Mouse (Mus musculus) left cerebral cortex, adult 18-20 months (tissue): Measurements from ENCODE around the gene Aldh3b2. TPM values are rescaled to one million over a fixed set of nuclear protein-coding genes. Genes with fewer than 3 reads are reported as not detected.
A peak's percentile ranks its signal among the peaks of the same experiment; 100 is the strongest.
"Not testable (repeated sequence)": the region's sequence is repeated elsewhere in the genome, so short reads cannot be mapped to it uniquely, and the experiment has no call there.

ENCODE experiments used
- DNase-seq, 2 experiments: peaks; one replicate each; pipeline ENCODE4 v3.0.0; 2021 to 2022; ENCODE audit warnings: low spot score in 2 of 2, mixed read lengths in 1 of 2
- total RNA-seq, 2 experiments: library from RNA; stranded (reverse); gene quantifications; 2 replicates each; pipeline ENCODE4 v1.2.3; 2021

Gene Aldh3b2
- total RNA-seq, 2 experiments from 2014 or later, result 1.1 to 1.3 TPM

DNA sequence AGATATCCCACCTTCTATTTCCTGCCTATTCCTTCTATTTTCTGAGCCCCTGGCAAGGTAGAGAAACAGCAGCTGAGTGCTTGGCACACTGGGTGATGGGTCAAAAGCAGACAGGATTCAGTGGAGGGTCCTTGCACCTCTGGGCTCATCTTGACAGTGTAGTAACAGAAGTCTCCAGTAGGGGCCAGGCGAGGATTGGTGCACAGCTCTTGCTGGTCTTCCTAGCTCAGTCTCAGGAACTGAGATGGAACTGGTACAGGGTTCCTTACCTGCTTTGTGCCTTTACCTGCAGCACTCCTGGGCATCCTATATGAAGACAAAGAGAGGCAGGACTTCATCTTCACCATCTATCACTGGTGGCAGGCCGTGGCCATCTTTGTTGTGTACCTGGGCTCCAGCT is 25.4 kb upstream of the Aldh3b2 start:
- DNase-seq, result peak; percentile 70 to 81

- DNase-seq, result no peak
Observed at GRCm38 (mm10) chr19:3947813-3948212, 24.3 kb upstream of the Aldh3b2 start.

- no peak for DNase-seq
Observed at GRCm38 (mm10) chr19:3948546-3948945, 23.6 kb upstream of the Aldh3b2 start.

GRCm38 (mm10) chr19:3950331-3950730 is 21.8 kb upstream of the Aldh3b2 start:
- no peak for DNase-seq

DNA sequence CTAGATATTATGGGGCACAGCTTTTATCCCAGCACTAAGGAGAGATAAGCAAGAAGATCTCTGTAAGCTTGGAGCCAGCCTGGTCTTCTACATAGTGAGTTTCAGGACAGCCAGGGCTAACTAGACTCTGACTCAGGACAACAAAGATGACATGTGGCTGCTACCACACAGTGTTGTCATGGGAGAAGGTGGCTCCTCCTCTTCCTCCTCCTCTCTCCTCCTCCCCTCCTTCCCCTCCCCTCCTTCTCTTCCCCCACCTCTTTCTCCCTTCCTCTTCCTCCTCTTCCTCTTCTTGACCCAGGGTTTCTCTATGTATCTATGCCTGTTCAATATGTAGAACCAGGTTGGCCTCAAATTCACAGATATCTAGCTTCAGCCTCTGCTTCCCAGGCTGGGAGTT is 20.7 kb upstream of the Aldh3b2 start:
- no peak for DNase-seq

DNA sequence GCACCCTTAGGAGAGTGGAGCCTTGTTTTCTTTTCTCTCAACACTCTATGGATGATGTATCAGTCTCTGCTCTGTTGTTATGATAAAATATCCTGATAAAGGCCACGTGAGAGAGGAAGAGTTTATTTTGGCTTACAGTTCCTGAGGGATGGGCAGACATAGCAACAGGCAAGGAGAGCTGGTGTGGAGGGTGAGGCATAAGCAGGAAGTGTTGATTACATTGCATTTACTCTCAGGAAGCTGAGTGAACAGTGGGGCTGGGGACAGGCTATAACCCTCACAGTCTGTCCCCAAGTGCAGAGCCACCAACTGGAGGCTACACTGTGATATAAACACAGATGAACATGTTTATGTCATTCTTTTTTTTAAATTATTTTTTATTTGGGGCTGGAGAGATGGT is 20.0 kb upstream of the Aldh3b2 start:
- no peak for DNase-seq

DNA sequence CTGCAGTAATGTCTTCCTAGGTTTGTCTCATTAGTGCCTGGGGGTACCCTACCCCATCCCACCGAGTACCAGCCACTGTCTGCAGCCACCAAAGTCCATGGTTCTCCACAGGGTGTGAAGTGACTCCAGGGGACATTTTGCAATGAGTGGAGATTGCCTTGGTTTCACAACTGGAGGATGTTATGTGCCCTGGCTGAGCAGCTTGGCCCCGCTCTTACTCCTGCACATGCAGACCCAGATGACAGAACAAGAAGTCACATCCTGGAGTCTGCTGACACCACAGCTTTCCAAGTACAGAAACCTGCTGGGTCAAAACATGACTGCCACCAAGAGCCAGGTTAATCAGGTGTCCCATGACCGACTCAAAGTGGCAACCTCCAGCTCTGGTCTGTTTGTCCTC is 17.1 kb upstream of the Aldh3b2 start:
- no peak for DNase-seq

DNA sequence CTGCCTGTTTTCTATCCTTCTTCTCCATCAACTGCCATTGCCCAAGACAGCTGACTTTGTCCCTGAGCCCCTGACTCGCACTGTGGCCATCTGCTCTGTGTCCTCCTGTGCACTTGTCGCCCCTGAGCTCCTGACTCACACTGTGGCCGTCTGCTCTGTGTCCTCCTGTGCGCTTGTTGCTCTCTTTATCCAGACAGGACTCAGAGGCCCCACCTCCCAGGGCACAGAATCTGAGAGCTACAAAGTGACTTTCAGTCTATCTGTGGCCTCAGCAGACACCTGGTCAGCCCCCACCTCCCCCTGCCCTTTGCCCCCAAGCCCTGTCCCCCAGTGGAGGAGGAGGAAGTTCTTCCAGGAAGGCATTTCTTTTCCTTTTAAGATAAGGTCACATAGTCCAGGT is 16.3 kb upstream of the Aldh3b2 start:
- no peak for DNase-seq

DNA sequence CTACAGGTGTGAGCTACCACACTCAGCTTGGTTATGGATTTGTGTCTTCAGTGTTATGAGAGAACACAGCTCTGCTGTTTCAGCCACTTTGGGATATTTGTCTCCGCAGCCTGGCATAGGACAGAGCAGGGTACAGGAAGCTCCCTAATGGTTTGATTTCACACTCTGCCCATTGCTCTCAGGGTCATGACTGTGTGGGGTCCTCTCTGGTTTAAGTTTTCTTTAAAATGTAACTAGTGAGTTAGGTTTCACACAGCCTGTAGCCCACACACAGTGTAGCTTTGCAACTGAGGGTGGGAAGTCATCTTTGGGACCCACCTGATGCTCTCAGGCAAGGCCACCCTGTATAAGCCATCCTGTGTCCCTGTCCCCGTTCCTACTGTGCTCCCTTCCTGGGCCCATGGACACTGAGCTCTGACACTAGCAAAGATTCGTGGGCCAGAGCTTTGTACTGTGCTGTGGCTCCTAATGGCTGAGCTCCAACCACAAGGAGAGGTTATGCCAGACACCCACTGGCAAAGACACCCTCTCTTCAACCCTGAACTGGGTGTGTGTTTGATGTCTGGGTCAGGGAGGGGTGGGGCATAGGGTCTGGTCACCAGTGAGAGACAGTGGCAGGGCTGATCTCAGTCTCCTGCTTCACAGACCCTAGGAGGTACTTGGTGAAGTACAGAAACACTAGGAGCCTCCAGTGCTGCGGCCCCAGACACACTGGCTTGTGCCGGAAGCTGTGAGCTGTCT is 14.7 kb upstream of the Aldh3b2 start:
- not testable (repeated sequence) for DNase-seq

DNA sequence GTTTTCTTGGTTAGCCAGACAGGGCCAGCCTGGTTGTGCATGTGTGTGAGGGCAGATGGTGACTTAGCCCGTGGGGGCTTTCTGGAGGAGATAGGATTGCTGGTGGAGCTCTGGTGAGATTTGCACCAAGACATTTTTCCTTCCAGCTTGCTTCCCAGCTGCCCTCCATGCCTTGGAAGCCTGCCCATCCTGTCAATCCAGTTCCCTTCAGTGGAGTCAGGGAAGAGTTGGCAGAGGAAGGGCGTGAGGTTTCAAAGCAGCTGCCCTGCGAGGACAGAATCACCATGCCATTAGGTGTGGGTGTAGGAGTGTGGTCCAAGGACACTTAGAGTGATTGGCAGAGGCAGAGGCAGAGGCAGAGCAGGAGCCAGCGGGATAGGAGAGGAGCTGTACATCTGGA is 13.7 kb upstream of the Aldh3b2 start, which contains the start of gene Aldh3b3:
Gene Aldh3b3 (plus strand): TSS at position 176 of the 400 bp plus-strand sequence.
- DNase-seq, result no peak

GRCm38 (mm10) chr19:3959030-3959429 is 13.1 kb upstream of the Aldh3b2 start:
- no peak for DNase-seq

- no peak for DNase-seq
Observed at GRCm38 (mm10) chr19:3960211-3960610, 11.9 kb upstream of the Aldh3b2 start.

DNA sequence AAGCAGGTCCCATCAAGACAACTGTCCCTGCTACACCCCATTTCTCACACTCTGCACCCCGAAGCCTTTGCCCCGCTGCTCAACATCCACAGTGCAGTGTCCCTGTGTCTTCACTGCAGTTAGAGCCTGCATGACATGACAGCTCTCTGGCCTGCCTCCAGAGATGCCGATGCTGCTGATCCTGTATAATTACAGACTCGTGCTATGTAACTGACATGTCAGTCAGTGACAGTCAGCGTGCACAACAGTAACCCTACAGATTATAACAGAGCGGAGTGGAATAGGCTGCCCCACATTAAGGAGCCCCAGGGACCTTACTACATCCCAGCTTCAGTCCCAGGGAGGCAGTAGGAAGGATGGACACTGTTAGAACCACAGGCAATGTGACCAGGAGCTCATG is 10.3 kb upstream of the Aldh3b2 start:
- DNase-seq, result not testable (repeated sequence)

- DNase-seq, result no peak
Observed at GRCm38 (mm10) chr19:3962469-3962868, 9.7 kb upstream of the Aldh3b2 start.

- DNase-seq, result no peak
Observed at GRCm38 (mm10) chr19:3964030-3964429, 8.1 kb upstream of the Aldh3b2 start.

GRCm38 (mm10) chr19:3966330-3967075 is 5.6 kb upstream of the Aldh3b2 start:
- DNase-seq, result no peak

GRCm38 (mm10) chr19:3967258-3967657 is 4.9 kb upstream of the Aldh3b2 start:
- no peak for DNase-seq

DNA sequence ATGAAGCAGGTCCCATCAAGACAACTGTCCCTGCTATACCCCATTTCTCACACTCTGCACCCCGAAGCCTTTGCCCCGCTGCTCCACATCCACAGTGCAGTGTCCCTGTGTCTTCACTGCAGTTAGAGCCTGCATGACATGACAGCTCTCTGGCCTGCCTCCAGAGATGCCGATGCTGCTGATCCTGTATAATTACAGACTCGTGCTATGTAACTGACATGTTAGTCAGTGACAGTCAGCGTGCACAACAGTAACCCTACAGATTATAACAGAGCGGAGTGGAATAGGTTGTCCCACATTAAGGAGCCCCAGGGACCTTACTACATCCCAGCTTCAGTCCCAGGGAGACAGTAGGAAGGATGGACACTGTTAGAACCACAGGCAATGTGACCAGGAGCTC is 2.5 kb downstream of the Aldh3b2 start:
- not testable (repeated sequence) for DNase-seq

DNA sequence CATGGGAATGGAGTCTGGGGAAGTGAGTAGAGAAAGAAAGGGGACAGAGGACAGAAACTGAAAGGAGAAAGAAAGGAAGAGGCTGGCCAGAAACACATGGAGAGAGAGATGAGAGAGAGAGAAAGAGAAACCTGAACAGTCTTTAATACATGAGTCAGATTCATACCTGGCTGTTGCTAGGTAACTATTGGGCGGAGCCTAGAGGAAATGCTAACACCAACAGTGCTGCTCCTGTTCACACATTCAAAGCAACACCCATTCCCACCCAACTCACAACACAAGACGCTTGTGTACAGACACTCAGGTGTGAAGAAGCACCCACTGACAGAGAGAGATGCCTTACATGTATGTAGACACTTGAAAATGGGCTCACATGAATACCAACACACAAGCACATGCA is 3.7 kb downstream of the Aldh3b2 start:
- DNase-seq, result no peak

DNA sequence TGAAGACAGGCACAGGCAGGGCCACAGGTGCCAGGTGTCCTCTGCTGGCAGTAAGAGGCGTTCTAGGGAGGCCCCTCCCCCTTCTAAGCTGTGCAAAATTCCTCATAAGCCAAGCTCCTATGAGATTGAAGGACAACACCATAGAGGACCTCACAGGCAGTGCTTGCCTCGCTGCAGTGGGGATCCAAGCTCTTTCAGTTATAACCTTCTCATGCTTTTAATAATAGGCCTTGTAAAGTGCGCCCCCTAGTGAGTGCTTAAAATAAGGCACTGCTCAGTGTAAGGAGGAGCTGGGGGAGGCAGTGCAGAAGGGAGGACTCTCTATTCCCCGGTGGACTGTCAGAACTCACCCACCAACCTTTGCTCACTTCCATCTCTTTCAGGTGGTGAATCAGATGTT is 8.2 kb downstream of the Aldh3b2 start:
- DNase-seq, result peak; percentile 70 to 84

DNA sequence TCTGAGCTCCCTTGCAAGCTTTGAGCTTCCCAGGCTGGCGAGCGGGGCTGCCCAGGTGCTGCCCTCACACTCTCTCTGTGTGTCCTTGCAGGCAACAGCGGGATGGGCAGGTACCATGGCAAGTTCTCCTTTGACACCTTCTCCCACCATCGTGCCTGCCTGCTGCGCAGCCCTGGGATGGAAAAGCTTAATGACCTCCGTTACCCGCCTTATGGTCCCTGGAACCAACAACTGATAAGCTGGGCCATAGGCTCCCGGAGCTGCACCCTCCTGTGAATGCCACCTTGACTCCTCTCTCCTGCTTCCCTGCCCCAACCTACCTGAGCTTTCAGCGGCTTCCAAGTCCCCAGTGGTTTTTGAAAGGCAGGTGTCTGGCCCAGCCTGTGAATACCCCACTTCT is 8.8 kb downstream of the Aldh3b2 start:
- DNase-seq, result no peak

DNA sequence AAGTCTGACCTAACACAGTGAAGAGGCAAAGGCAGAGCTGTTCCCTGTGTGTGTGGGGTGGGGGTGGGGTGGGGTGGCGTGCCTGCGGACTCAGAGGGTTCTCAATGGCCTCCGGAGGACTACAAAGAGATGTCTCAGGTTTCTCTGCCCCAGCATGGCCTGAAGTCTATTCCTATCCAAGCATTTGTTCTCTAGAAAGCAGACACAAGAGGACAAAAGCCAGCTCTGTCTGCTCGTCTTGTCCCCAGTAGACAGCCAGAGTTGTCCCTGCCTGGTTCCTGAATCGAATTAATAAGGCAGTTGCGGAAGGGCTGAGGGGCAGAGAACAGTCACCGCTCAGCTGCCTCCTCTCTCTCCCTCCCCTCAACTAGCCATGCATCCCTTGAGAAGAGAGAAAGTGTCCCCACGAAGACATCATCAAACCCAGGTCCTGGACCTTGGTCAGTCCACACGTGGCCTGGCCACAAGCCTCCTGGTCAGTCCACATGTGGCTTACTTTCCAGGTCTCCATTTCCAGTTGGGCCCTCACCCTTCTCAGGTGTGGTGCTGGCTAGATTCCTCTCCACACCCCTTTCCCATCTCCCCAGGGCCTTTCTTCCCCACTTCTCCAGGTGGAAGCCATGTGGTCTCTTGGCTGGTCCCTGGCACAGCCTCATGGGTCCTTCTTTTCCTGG is 11.5 kb downstream of the Aldh3b2 start:
- DNase-seq, result no peak
